Mouse (Mus musculus) limb, embryonic 12.5 days (tissue): ENCODE results near the gene Herc2. TPM values are rescaled to one million over a fixed set of nuclear protein-coding genes. Genes with fewer than 3 reads are reported as not detected.

ENCODE experiments used
- ATAC-seq: fragments of 200-750 bp; cut with Nextera tagmentation; 2 replicates; pipeline ENCODE4 v1.8.0; 2017; ENCODE audit warnings: low read depth, moderate TSS enrichment; ENCODE audit not compliant: insufficient number of reproducible peaks, insufficient read depth, low FRiP score, low TSS enrichment
- H3K27ac ChIP-seq: fragments of 300-500 bp; sonication (generic); 2 replicates; pipeline ENCODE4 v1.5.1; 2016; ENCODE audit warnings: mild to moderate bottlenecking, moderate library complexity
- H3K27me3 ChIP-seq: fragments of 300-500 bp; sonication (generic); 2 replicates; pipeline ENCODE4 v1.6.1; 2016; ENCODE audit warnings: mild to moderate bottlenecking, moderate library complexity
- H3K36me3 ChIP-seq: fragments of 300-500 bp; sonication (generic); 2 replicates; pipeline ENCODE4 v1.6.1; 2016; ENCODE audit warnings: mild to moderate bottlenecking, moderate library complexity
- H3K4me1 ChIP-seq: fragments of 300-500 bp; sonication (generic); replicated peaks from 2 replicates; pipeline ENCODE4 v1.6.1; 2016
- H3K4me2 ChIP-seq: fragments of 300-500 bp; sonication (generic); 2 replicates; pipeline ENCODE4 v1.6.1; 2016; ENCODE audit warnings: mild to moderate bottlenecking, moderate library complexity
- H3K4me3 ChIP-seq: fragments of 300-500 bp; sonication (generic); replicated peaks from 2 replicates; pipeline ENCODE4 v1.5.1; 2016; ENCODE audit warnings: mild to moderate bottlenecking
- H3K9ac ChIP-seq: fragments of 300-500 bp; sonication (generic); replicated peaks from 2 replicates; pipeline ENCODE4 v1.6.1; 2016; ENCODE audit warnings: mild to moderate bottlenecking, moderate library complexity
- H3K9me3 ChIP-seq: fragments of 300-500 bp; sonication (generic); 2 replicates; pipeline ENCODE4 v1.6.1; 2016; ENCODE audit warnings: mild to moderate bottlenecking, moderate library complexity
- WGBS: fragments of 180-500 bp; shearing (Covaris S2); methylation state at CpG from one replicate; pipeline ENCODE4 v1.1.7; 2016; 5-methylcytosine and 5-hydroxymethylcytosine counted together
- polyA plus RNA-seq: library from polyadenylated mRNA; unstranded; fragments of >200 nt; fragmentation: Nextera tagmentation; extraction: Ambion mirVana; gene quantifications from 2 replicates; pipeline ENCODE4 v1.2.1, GENCODE M21; 2016

The Herc2 gene
- polyA plus RNA-seq, 1 experiment from 2014 or later = 25.8 TPM

DNA sequence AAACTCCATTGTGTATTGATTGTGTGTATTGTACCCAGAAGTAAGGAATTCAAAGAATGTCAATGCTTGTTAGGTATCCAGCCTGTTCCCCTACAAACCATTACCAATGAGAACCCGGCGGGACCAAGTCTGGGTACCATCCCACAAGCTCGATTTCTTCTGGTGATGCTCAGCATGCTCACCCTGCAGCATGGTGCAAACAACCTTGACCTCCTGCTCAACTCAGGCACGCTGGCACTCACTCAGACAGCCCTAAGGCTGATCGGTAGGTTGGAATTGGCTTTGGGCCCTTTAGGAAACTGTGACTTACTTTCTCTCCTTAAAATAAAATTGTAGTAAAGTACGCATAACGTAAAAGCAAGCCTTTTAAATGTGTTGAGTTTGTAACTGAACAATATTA lies 88.7 kb downstream of the Herc2 start:
- H3K4me2 ChIP-seq = no peak overlapping the region
- H3K9me3 ChIP-seq = no peaks in the 10 kb centered on the region
- H3K36me3 ChIP-seq = peaks cover 54% of the 10 kb centered on the region
- no peak overlapping the region for H3K9ac ChIP-seq
- H3K4me3 ChIP-seq = no peak overlapping the region
- WGBS = 94% methylated on average over 7 of the region's 7 CpGs
- no peaks in the 10 kb centered on the region for H3K27me3 ChIP-seq
- ATAC-seq = no peak
- H3K27ac ChIP-seq = no peak overlapping the region
- H3K4me1 ChIP-seq = no peaks in the 10 kb centered on the region

DNA sequence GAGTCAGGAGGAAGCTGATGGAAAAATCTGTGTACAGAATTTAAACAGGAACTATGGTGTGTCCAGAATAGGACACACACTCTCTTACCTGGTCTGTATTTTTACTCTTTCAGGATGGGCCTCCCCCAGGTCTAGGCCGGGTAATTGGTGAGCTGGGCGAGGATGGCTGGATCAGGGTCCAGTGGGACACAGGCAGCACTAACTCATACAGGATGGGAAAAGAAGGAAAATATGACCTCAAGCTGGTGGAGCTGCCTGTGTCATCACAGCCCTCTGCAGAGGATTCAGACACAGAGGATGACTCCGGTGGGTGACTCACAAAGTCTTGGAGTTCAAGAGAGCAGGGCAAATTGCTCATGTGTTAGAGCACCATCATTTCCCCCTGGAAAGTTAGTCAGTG lies 96.4 kb downstream of the Herc2 start:
- peaks cover 65% of the 10 kb centered on the region for H3K36me3 ChIP-seq
- ATAC-seq = no peak
- H3K4me3 ChIP-seq = no peak overlapping the region
- no peaks in the 10 kb centered on the region for H3K9me3 ChIP-seq
- no peaks in the 10 kb centered on the region for H3K27me3 ChIP-seq
- WGBS = 90% methylated on average over 3 of the region's 3 CpGs
- no peak overlapping the region for H3K4me2 ChIP-seq
- H3K27ac ChIP-seq = no peak overlapping the region
- no peak overlapping the region for H3K9ac ChIP-seq
- H3K4me1 ChIP-seq = no peaks in the 10 kb centered on the region

DNA sequence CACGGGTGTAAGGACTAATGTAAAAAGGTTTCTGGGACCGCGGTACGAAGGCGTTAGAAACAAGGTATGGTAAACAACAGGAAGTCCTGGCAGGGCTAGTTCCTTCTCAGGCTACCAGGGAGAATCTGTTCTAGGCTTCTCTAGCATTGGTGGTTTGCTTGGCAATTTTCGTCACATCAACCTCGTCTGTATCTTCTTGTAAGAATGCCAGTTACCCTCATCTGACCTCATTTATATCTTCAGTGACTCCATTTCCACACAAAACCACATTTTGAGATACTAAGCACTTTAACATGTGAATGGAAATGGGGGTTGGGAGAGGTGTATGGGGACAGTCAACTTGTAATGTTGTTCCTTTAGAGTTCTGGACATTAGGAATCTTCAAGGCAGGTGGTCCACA lies 98.9 kb downstream of the Herc2 start:
- Histone ChIP-seq H3K36me3 (peaks cover 70% of the 10 kb centered on the region), H3K9me3 (no peaks in the 10 kb centered on the region), H3K4me3 (no peak overlapping the region), H3K27me3 (no peaks in the 10 kb centered on the region), H3K4me2 (no peak overlapping the region), H3K27ac (no peak overlapping the region), H3K9ac (no peak overlapping the region), H3K4me1 (no peaks in the 10 kb centered on the region)
- ATAC-seq = no peak
- WGBS = 98% methylated on average over 7 of the region's 7 CpGs

DNA sequence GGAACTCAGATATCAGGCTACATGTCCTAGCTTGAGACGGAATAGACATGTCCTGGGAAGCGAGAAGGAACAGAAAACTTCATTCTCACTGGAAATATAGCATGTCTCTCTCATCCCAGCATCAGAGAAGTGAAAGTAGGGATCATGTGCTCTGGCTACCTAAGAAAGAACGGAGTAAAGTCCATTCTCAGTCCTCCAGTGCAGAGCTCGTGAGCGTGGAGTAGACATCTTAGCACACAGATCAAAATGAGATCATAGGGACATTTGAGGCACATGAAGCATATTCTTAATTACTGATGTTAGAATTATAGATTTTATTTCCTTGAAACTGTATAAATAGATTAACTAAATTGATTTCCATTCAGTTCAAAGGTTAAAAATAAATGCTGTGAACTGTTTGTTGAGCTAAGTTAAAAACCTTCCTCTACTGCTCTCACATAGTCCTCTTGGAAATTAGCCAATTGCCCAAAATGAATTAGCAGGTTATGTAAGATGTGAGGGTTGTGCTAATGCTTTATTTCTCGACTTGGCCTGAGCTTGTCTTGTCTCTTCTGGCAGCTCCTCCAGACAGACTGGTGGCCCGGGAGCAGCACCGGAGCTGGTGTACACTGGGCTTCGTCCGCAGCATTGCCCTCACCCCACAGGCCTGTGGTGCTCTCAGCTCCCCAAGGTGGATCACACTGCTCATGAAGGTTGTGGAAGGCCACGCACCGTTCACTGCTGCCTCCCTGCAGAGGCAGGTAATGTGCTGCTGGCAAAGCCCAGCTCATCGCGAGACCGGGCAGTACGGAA lies 102.1 kb downstream of the Herc2 start:
- no peaks in the 10 kb centered on the region for H3K4me1 ChIP-seq
- peaks cover 73% of the 10 kb centered on the region for H3K36me3 ChIP-seq

DNA sequence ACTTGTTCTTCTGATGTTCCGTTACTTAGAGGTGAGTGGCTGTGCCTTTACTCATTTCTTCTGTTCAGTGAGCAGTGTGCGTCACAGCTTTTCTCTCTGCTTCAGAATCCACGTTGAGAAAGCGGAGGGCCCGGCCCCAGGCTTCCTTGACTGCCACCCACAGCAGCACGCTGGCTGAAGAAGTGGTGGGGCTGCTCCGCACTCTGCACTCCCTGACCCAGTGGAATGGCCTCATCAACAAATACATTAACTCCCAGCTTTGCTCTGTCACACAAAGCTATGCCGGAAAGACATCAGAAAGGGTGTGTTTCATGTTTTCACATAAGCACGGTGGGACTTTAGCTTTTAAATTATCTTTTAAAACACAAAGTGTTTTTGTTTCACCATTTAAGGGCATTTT lies 103.2 kb downstream of the Herc2 start:
- 92% methylated on average over 9 of the region's 9 CpGs for WGBS

More for the DNA sequence above, 102.1 kb downstream of the Herc2 start:
- no peak overlapping the region for H3K4me2 ChIP-seq
- WGBS = 93% methylated on average over 16 of the region's 16 CpGs
- H3K27me3 ChIP-seq = no peaks in the 10 kb centered on the region
- H3K9ac ChIP-seq = no peak overlapping the region
- no peak overlapping the region for H3K4me3 ChIP-seq
- no peaks in the 10 kb centered on the region for H3K9me3 ChIP-seq
- ATAC-seq = no peak
- H3K27ac ChIP-seq = no peak overlapping the region

DNA sequence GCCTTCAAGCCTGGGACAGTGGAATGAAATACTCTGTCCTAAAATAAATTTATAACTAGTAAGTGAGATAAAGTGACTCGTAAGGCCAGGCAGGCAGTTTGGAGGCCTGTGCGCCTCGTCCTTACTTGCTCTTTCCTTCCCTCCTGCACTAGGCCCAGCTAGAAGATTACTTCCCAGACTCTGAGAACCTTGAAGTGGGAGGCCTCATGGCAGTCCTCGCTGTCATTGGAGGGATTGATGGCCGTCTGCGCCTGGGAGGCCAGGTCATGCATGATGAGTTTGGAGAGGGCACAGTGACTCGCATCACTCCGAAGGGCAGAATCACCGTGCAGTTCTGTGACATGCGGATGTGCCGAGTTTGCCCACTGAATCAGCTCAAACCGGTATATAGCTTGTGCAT lies 103.6 kb downstream of the Herc2 start:
- no peak overlapping the region for H3K4me2 ChIP-seq
- H3K27me3 ChIP-seq = no peaks in the 10 kb centered on the region
- H3K9ac ChIP-seq = no peak overlapping the region
- ATAC-seq = no peak
- H3K9me3 ChIP-seq = no peaks in the 10 kb centered on the region
- no peaks in the 10 kb centered on the region for H3K4me1 ChIP-seq
- no peak overlapping the region for H3K27ac ChIP-seq
- no peak overlapping the region for H3K4me3 ChIP-seq
- H3K36me3 ChIP-seq = peaks cover 78% of the 10 kb centered on the region
- 91% methylated on average over 12 of the region's 12 CpGs for WGBS

More for the DNA sequence above, 103.2 kb downstream of the Herc2 start:
- Histone ChIP-seq H3K4me1 (no peaks in the 10 kb centered on the region), H3K36me3 (peaks cover 76% of the 10 kb centered on the region), H3K9me3 (no peaks in the 10 kb centered on the region), H3K27me3 (no peaks in the 10 kb centered on the region), H3K9ac (no peak overlapping the region), H3K4me2 (no peak overlapping the region), H3K27ac (no peak overlapping the region), H3K4me3 (no peak overlapping the region)
- no peak for ATAC-seq

DNA sequence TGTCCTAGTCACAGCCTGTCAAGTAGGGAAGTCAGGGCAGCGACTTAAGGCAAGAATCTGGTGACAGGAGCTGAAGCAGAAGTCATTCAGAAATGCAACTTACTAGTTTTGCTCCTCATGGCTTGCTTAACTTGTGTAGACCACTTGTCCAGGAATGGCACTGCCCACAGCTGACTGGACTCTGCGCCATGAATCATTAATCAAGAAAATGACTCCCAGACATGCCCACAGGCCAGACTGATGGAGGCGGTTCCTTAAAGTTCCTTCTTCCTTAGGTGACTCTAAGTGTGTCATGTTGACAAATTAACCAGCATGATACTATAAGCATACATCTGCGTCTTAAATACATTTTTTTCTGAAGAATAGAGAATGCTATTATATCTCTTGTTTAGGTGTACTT lies 113.3 kb downstream of the Herc2 start:
- 91% methylated on average over 4 of the region's 4 CpGs for WGBS
- peaks cover 47% of the 10 kb centered on the region for H3K36me3 ChIP-seq

DNA sequence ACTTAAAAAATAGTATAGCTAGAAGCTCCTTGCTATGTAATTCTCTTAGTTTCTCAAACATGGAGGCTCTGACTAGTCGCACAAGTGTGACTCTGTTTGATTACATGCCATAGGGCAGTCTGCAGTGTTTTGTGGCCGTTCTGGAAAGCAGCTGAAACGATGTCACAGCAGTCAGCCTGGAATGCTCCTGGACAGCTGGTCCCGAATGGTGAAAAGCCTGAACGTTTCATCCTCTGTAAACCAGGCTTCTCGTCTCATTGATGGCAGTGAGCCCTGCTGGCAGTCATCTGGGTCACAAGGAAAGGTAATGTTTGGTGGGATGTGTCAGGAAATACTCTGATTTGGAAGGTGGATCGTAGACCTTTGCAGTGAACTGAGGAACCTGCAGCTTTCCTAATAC lies 118.7 kb downstream of the Herc2 start:
- Histone ChIP-seq H3K4me2 (no peak overlapping the region), H3K36me3 (peaks cover 39% of the 10 kb centered on the region), H3K27me3 (no peaks in the 10 kb centered on the region), H3K27ac (no peak overlapping the region), H3K9ac (no peak overlapping the region), H3K4me3 (no peak overlapping the region), H3K4me1 (no peaks in the 10 kb centered on the region), H3K9me3 (no peaks in the 10 kb centered on the region)
- no peak for ATAC-seq
- 66% methylated on average over 7 of the region's 7 CpGs for WGBS

More for the DNA sequence above, 113.3 kb downstream of the Herc2 start:
- Histone ChIP-seq H3K4me3 (no peak overlapping the region), H3K9me3 (no peaks in the 10 kb centered on the region), H3K4me1 (no peaks in the 10 kb centered on the region), H3K27me3 (no peaks in the 10 kb centered on the region), H3K4me2 (no peak overlapping the region), H3K27ac (no peak overlapping the region), H3K9ac (no peak overlapping the region)
- ATAC-seq = no peak

DNA sequence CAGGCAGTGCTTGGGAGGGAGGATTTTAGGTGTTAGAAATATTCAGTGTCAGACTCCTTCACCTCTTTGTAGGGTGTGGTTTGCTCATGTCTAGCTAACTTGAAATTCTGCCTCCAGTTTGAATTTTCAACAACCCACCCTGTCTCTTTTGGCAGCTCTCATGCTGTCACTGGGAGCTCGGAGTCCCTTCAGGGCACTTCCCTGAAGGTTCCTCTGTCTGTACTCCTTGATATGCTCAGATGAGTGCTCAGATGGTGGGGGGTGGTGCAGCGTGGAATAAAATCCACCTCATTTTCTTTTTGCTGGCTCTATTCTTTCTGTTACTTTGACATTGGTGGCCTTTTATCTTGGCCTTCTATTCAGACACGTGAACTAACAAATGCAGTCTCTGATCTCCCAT lies 127.4 kb downstream of the Herc2 start:
- Histone ChIP-seq H3K4me1 (no peaks in the 10 kb centered on the region), H3K36me3 (peaks cover 42% of the 10 kb centered on the region), H3K4me3 (no peak overlapping the region), H3K27me3 (no peaks in the 10 kb centered on the region), H3K27ac (no peak overlapping the region), H3K9me3 (no peaks in the 10 kb centered on the region), H3K4me2 (no peak overlapping the region), H3K9ac (no peak overlapping the region)
- no peak for ATAC-seq
- 90% methylated on average over 3 of the region's 3 CpGs for WGBS

DNA sequence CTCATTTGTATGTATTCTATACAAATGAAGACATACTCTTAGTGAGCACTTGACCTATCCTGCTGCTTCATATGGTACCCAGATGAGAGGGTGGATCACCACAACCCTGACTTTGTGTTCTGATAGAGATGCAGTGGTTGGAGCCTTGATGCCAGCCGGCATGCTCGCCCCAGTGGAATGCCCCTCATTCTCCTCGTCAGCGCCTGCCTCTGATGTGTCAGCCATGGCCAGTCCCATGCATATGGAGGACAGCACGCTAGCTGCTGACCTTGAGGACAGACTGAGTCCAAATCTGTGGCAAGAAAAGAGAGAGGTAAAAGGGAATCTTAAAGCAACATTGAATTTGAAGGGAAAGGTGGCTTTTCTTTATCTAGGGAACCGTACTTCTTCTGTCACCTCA lies 141.0 kb downstream of the Herc2 start:
- WGBS = 85% methylated on average over 6 of the region's 6 CpGs

DNA sequence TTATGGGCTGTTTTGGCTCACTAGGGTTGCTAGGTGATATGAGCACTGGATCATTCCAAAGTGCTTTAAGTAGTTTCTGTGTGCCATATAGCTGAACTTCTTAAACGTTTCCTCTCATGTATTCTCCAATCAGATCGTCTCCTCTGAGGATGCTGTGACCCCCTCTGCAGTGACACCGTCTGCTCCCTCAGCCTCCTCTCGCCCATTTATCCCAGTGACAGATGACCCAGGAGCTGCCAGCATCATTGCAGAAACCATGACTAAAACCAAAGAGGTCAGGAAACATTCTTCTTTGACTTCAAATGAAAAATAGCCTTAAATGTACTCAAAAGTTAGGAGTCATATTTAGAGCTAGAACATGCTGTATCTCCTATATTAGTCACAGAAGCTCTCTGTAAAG lies 141.7 kb downstream of the Herc2 start:
- ATAC-seq = no peak
- WGBS = 73% methylated on average over 4 of the region's 4 CpGs
- H3K27me3 ChIP-seq = no peaks in the 10 kb centered on the region
- no peaks in the 10 kb centered on the region for H3K9me3 ChIP-seq
- peaks cover 68% of the 10 kb centered on the region for H3K36me3 ChIP-seq
- H3K4me1 ChIP-seq = no peaks in the 10 kb centered on the region
- H3K4me2 ChIP-seq = no peak overlapping the region
- H3K9ac ChIP-seq = no peak overlapping the region
- H3K27ac ChIP-seq = no peak overlapping the region
- no peak overlapping the region for H3K4me3 ChIP-seq

More for the DNA sequence above, 141.0 kb downstream of the Herc2 start:
- Histone ChIP-seq H3K4me1 (no peaks in the 10 kb centered on the region), H3K9me3 (no peaks in the 10 kb centered on the region), H3K27ac (no peak overlapping the region), H3K27me3 (no peaks in the 10 kb centered on the region), H3K9ac (no peak overlapping the region), H3K36me3 (peaks cover 62% of the 10 kb centered on the region), H3K4me2 (no peak overlapping the region), H3K4me3 (no peak overlapping the region)
- no peak for ATAC-seq
